Mouse (Mus musculus): ENCODE results near the gene Sgip1.

GRCm38 (mm10) chr4:102852290-102852689, 111.2 kb downstream of the Sgip1 start:
- no peak for TF ChIP-seq POLR2A (IDR thresholded peaks at IDR 0.05; ENCODE audit: control insufficient read depth, extremely low read depth, insufficient read depth, low read length, poor library complexity)
- no peak for TF ChIP-seq CTCF (IDR thresholded peaks at IDR 0.05; ENCODE audit: borderline replicate concordance, control insufficient read depth, extremely low read depth, insufficient read depth, low read length, poor library complexity)
